Mouse (Mus musculus) MEL (cell line): ENCODE measurements around the gene Psmb10. TPM values are rescaled to one million over a fixed set of nuclear protein-coding genes. Genes with fewer than 3 reads are reported as not detected.

Source experiments
- DNase-seq: peaks from one replicate; pipeline ENCODE4 v3.0.0; 2011; ENCODE audit warnings: low read depth, low spot score
- H3K27ac ChIP-seq: 2 replicates; pipeline ENCODE4 v1.5.1; 2012; ENCODE audit warnings: low read depth, mild to moderate bottlenecking, control low read depth, low read length, moderate library complexity; ENCODE audit not compliant: control insufficient read depth
- H3K27me3 ChIP-seq, 2 experiments: fragments of 150-350 bp in 1 of 2; sonication (generic) in 1 of 2; 2 replicates each; pipeline ENCODE4 v1.6.1; 2012; ENCODE audit warnings: low read length in 2 of 2, mild to moderate bottlenecking in 2 of 2, improper control_type of control experiment in 1 of 2, moderate library complexity in 1 of 2; ENCODE audit not compliant: insufficient read depth in 2 of 2, control insufficient read depth in 1 of 2
- H3K36me3 ChIP-seq, 2 experiments: 2 replicates each; pipeline ENCODE4 v1.6.1; 2012 to 2014; ENCODE audit warnings: low read length in 2 of 2, improper control_type of control experiment in 1 of 2, inconsistent platforms in 1 of 2, mild to moderate bottlenecking in 1 of 2; ENCODE audit not compliant: insufficient read depth in 2 of 2, control insufficient read depth in 1 of 2
- H3K4me1 ChIP-seq, 2 experiments: fragments of 150-350 bp in 1 of 2; sonication (generic) in 1 of 2; 2 replicates each; pipeline ENCODE4 v1.6.1; 2012; ENCODE audit warnings: low read length in 2 of 2, improper control_type of control experiment in 1 of 2, mild to moderate bottlenecking in 1 of 2; ENCODE audit not compliant: insufficient read depth in 2 of 2, control insufficient read depth in 1 of 2
- H3K4me3 ChIP-seq, 2 experiments: fragments of 150-350 bp in 1 of 2; sonication (generic) in 1 of 2; 2 replicates each; pipeline ENCODE4 v1.5.1; 2012; ENCODE audit warnings: low read depth in 2 of 2, low read length in 2 of 2, mild to moderate bottlenecking in 2 of 2, moderate library complexity in 2 of 2, control low read depth in 1 of 2, improper control_type of control experiment in 1 of 2; ENCODE audit not compliant: control insufficient read depth in 1 of 2, insufficient read depth in 1 of 2
- H3K79me2 ChIP-seq: 2 replicates; pipeline ENCODE4 v1.6.1; 2012; ENCODE audit warnings: mild to moderate bottlenecking, low read length, moderate library complexity; ENCODE audit not compliant: control insufficient read depth, poor library complexity, insufficient read depth
- H3K9ac ChIP-seq: 2 replicates; pipeline ENCODE4 v1.6.1; 2012; ENCODE audit warnings: low read depth, mild to moderate bottlenecking, control low read depth, low read length, moderate library complexity; ENCODE audit not compliant: control insufficient read depth, poor library complexity, severe bottlenecking
- H3K9me3 ChIP-seq: fragments of 150-350 bp; sonication (generic); replicated peaks from 2 replicates; pipeline ENCODE4 v1.6.1; 2012; ENCODE audit warnings: mild to moderate bottlenecking, low read length, improper control_type of control experiment, moderate library complexity; ENCODE audit not compliant: insufficient read depth
- BHLHE40 ChIP-seq: IDR thresholded peaks from 2 replicates; pipeline ENCODE4 v1.6.1; 2012; ENCODE audit warnings: low read depth, mild to moderate bottlenecking, inconsistent platforms, low read length, improper control_type of control experiment, borderline replicate concordance
- CHD1 ChIP-seq: IDR thresholded peaks from 2 replicates; pipeline ENCODE4 v1.6.1; 2012; ENCODE audit warnings: low read depth, mild to moderate bottlenecking, inconsistent platforms, low read length, improper control_type of control experiment
- E2F4 ChIP-seq: IDR thresholded peaks from 2 replicates; pipeline ENCODE4 v1.6.1; 2011; ENCODE audit warnings: low read depth, low read length, improper control_type of control experiment, borderline replicate concordance
- ELF1 ChIP-seq: IDR thresholded peaks from 2 replicates; pipeline ENCODE4 v1.6.1; 2014; ENCODE audit warnings: low read depth, mild to moderate bottlenecking, inconsistent platforms, low read length, improper control_type of control experiment, moderate library complexity
- GATA1 ChIP-seq: IDR thresholded peaks from 2 replicates; pipeline ENCODE4 v1.6.1; 2011; ENCODE audit warnings: low read depth, low read length, improper control_type of control experiment
- HCFC1 ChIP-seq: IDR thresholded peaks from 2 replicates; pipeline ENCODE4 v1.6.1; 2012; ENCODE audit warnings: low read depth, mild to moderate bottlenecking, inconsistent platforms, low read length, improper control_type of control experiment, moderate library complexity
- MAFK ChIP-seq: IDR thresholded peaks from 2 replicates; pipeline ENCODE4 v1.6.1; 2011; ENCODE audit warnings: low read depth, mild to moderate bottlenecking, low read length, improper control_type of control experiment, borderline replicate concordance
- MAX ChIP-seq: IDR thresholded peaks from 2 replicates; pipeline ENCODE4 v1.6.1; 2011; ENCODE audit warnings: low read length, improper control_type of control experiment
- MAZ ChIP-seq: IDR thresholded peaks from 2 replicates; pipeline ENCODE4 v1.6.1; 2012; ENCODE audit warnings: low read depth, mild to moderate bottlenecking, inconsistent platforms, low read length, improper control_type of control experiment
- MEF2A ChIP-seq: IDR thresholded peaks from 2 replicates; pipeline ENCODE4 v1.6.1; 2014; ENCODE audit warnings: low read depth, mild to moderate bottlenecking, inconsistent platforms, low read length, improper control_type of control experiment; ENCODE audit not compliant: poor library complexity, insufficient replicate concordance, severe bottlenecking; ENCODE audit errors: extremely low read depth
- MXI1 ChIP-seq: IDR thresholded peaks from 2 replicates; pipeline ENCODE4 v1.6.1; 2011; ENCODE audit warnings: mild to moderate bottlenecking, low read depth, low read length, improper control_type of control experiment
- MYB ChIP-seq: IDR thresholded peaks from 2 replicates; pipeline ENCODE4 v1.6.1; 2011; ENCODE audit warnings: mild to moderate bottlenecking, low read depth, low read length, improper control_type of control experiment
- MYC ChIP-seq: IDR thresholded peaks from 2 replicates; pipeline ENCODE4 v1.6.1; 2011; ENCODE audit warnings: low read depth, mild to moderate bottlenecking, low read length, improper control_type of control experiment, moderate library complexity
- NELFE ChIP-seq: IDR thresholded peaks from 2 replicates; pipeline ENCODE4 v1.6.1; 2011; ENCODE audit warnings: low read depth, low read length, improper control_type of control experiment
- NRF1 ChIP-seq: IDR thresholded peaks from 2 replicates; pipeline ENCODE4 v1.6.1; 2014; ENCODE audit warnings: low read depth, mild to moderate bottlenecking, inconsistent platforms, low read length, improper control_type of control experiment, moderate library complexity; ENCODE audit not compliant: poor library complexity, insufficient read depth, severe bottlenecking
- POLR2AphosphoS5 ChIP-seq: IDR thresholded peaks from 2 replicates; pipeline ENCODE4 v1.6.1; 2012; ENCODE audit warnings: low read depth, borderline replicate concordance, mild to moderate bottlenecking, inconsistent platforms, low read length, moderate library complexity, mixed read lengths
- RCOR1 ChIP-seq: IDR thresholded peaks from 2 replicates; pipeline ENCODE4 v1.6.1; 2012; ENCODE audit warnings: low read depth, mild to moderate bottlenecking, inconsistent platforms, low read length, improper control_type of control experiment
- SIN3A ChIP-seq: IDR thresholded peaks from 2 replicates; pipeline ENCODE4 v1.6.1; 2012; ENCODE audit warnings: low read length, improper control_type of control experiment, inconsistent platforms
- SMC3 ChIP-seq: IDR thresholded peaks from 2 replicates; pipeline ENCODE4 v1.6.1; 2011; ENCODE audit warnings: low read depth, low read length, improper control_type of control experiment
- TAL1 ChIP-seq: IDR thresholded peaks from 2 replicates; pipeline ENCODE4 v1.6.1; 2012; ENCODE audit warnings: mild to moderate bottlenecking, inconsistent platforms, low read length, moderate library complexity, mixed read lengths
- TBP ChIP-seq: IDR thresholded peaks from 2 replicates; pipeline ENCODE4 v1.8.0; 2011; ENCODE audit warnings: low read depth, low read length, improper control_type of control experiment
- UBTF ChIP-seq: IDR thresholded peaks from 2 replicates; pipeline ENCODE4 v1.6.1; 2012; ENCODE audit warnings: low read depth, mild to moderate bottlenecking, inconsistent platforms, low read length, improper control_type of control experiment, moderate library complexity, borderline replicate concordance; ENCODE audit not compliant: insufficient read depth
- USF1 ChIP-seq: IDR thresholded peaks from 2 replicates; pipeline ENCODE4 v1.6.1; 2014; ENCODE audit warnings: low read depth, mild to moderate bottlenecking, inconsistent platforms, low read length, improper control_type of control experiment, moderate library complexity
- USF2 ChIP-seq, 2 experiments: IDR thresholded peaks; 2 replicates each; pipeline ENCODE4 v1.6.1; 2011 to 2012; ENCODE audit warnings: improper control_type of control experiment in 2 of 2, low read length in 2 of 2, borderline replicate concordance in 1 of 2, inconsistent platforms in 1 of 2, low read depth in 1 of 2, mild to moderate bottlenecking in 1 of 2; ENCODE audit not compliant: insufficient read depth in 1 of 2
- ZC3H11A ChIP-seq: IDR thresholded peaks from 2 replicates; pipeline ENCODE4 v1.6.1; 2012; ENCODE audit warnings: low read depth, mild to moderate bottlenecking, inconsistent platforms, low read length, improper control_type of control experiment
- ZKSCAN1 ChIP-seq: IDR thresholded peaks from 2 replicates; pipeline ENCODE4 v1.6.1; 2012; ENCODE audit warnings: low read depth, mild to moderate bottlenecking, inconsistent platforms, low read length, improper control_type of control experiment, moderate library complexity
- ZMIZ1 ChIP-seq: IDR thresholded peaks from 2 replicates; pipeline ENCODE4 v1.6.1; 2012; ENCODE audit warnings: low read depth, mild to moderate bottlenecking, inconsistent platforms, low read length, improper control_type of control experiment, moderate library complexity
- polyA plus RNA-seq, 2 experiments: library from polyadenylated mRNA; stranded (reverse) in 1 of 2; unstranded in 1 of 2; fragments of >175 nt in 1 of 2; fragments of >200 nt in 1 of 2; gene quantifications; 2 replicates each; pipeline versions ENCODE4 v1.2.1 to v1.2.4; 2012; ENCODE audit warnings: low replicate concordance in 2 of 2, low read depth in 1 of 2; ENCODE audit not compliant: insufficient read length in 2 of 2, insufficient read depth in 1 of 2, missing spikeins in 1 of 2
- total RNA-seq: library from RNA; depleted of rRNA; stranded (reverse); fragments of 300-350 nt; gene quantifications from 2 replicates; pipeline ENCODE4 v1.2.3, GENCODE M21; 2012

Gene Psmb10
- total and polyA plus RNA-seq, 3 experiments, result 193 to 275 TPM; not detected in 1

GRCm38 (mm10) chr8:105933762-105934161 lies 4.5 kb downstream of the Psmb10 start, which contains the start of gene Ctrl:
Ctrl (minus strand) TSS chr8:105933862.
- H3K36me3 ChIP-seq, result peaks cover 0 to 11% of the 10 kb centered on the region in 2 experiments; a peak in 2 of 4 replicates
- peaks cover 10% of the 10 kb centered on the region for H3K79me2 ChIP-seq
- no peak for DNase-seq
- H3K27ac ChIP-seq, result no peak within 1 kb of the TSS
- no peak within 1 kb of the TSS for H3K4me3 ChIP-seq
- H3K9me3 ChIP-seq, result no peaks in the 10 kb centered on the region
- no peak for TF ChIP-seq NRF1
- no peak for TF ChIP-seq USF2 (IDR thresholded peaks at IDR 0.05; ENCODE audit: borderline replicate concordance in 1 of 2, insufficient read depth in 1 of 2, low read depth in 1 of 2, low read length in 2 of 2)
- TF ChIP-seq GATA1, result no peak
- no peak for TF ChIP-seq MAFK
- no peak for TF ChIP-seq ELF1
- no peak for TF ChIP-seq SMC3
- no peak for TF ChIP-seq RCOR1
- no peak for TF ChIP-seq BHLHE40
- TF ChIP-seq USF1, result no peak
- TF ChIP-seq SIN3A, result no peak
- no peak for TF ChIP-seq NELFE
- no peak for TF ChIP-seq TAL1
- TF ChIP-seq CHD1, result no peak
- no peak for TF ChIP-seq ZKSCAN1
- no peak for TF ChIP-seq MXI1
- TF ChIP-seq MYB, result no peak
- TF ChIP-seq MAX, result no peak
- peaks cover 4 to 14% of the 10 kb centered on the region in 2 experiments; a peak in 3 of 4 replicates for H3K4me1 ChIP-seq
- H3K27me3 ChIP-seq, result no peaks in the 10 kb centered on the region
- no peak within 1 kb of the TSS for H3K9ac ChIP-seq

- Histone ChIP-seq H3K4me1 (peaks cover 4 to 14% of the 10 kb centered on the region in 2 experiments; a peak in 3 of 4 replicates), H3K9ac (no peak overlapping the region), H3K9me3 (no peaks in the 10 kb centered on the region), H3K36me3 (peaks cover 0 to 7% of the 10 kb centered on the region in 2 experiments; a peak in 1 of 4 replicates), H3K4me3 (no peak overlapping the region), H3K27ac (no peak overlapping the region), H3K79me2 (peaks cover 7% of the 10 kb centered on the region), H3K27me3 (no peaks in the 10 kb centered on the region)
- no peak for TF ChIP-seq UBTF
- TF ChIP-seq SMC3, result no peak
- no peak for TF ChIP-seq TBP
- TF ChIP-seq HCFC1, result no peak
- TF ChIP-seq CHD1, result no peak
- TF ChIP-seq POLR2AphosphoS5, result no peak
- no peak for TF ChIP-seq BHLHE40
- TF ChIP-seq GATA1, result no peak
- TF ChIP-seq MEF2A, result no peak
- no peak for TF ChIP-seq E2F4
- TF ChIP-seq MYC, result no peak
- TF ChIP-seq ZMIZ1, result no peak
- no peak for TF ChIP-seq ZC3H11A
- no peak for TF ChIP-seq MAZ
- no peak for TF ChIP-seq MYB
- DNase-seq, result no peak
Measured at GRCm38 (mm10) chr8:105932525-105932924, 5.7 kb downstream of the Psmb10 start.
